Mouse (Mus musculus) hindbrain, embryonic 10.5 days (tissue): ENCODE measurements around the gene Amotl2. TPM values are rescaled to one million over a fixed set of nuclear protein-coding genes. Genes with fewer than 3 reads are reported as not detected.
A peak's percentile ranks its signal among the peaks of the same experiment; 100 is the strongest.

ENCODE experiments used
- DNase-seq: peaks from one replicate; pipeline ENCODE4 v3.0.0-alpha.2; 2017; ENCODE audit warnings: low spot score
- H3K27ac ChIP-seq: fragments of 300-500 bp; sonication (generic); 2 replicates; pipeline ENCODE4 v1.5.1; 2016; ENCODE audit warnings: mild to moderate bottlenecking, moderate library complexity
- H3K27me3 ChIP-seq: fragments of 300-500 bp; sonication (generic); 2 replicates; pipeline ENCODE4 v1.6.1; 2016; ENCODE audit warnings: mild to moderate bottlenecking; ENCODE audit not compliant: poor library complexity, insufficient read depth, severe bottlenecking
- H3K36me3 ChIP-seq: fragments of 300-500 bp; sonication (generic); 2 replicates; pipeline ENCODE4 v1.6.1; 2016; ENCODE audit warnings: mild to moderate bottlenecking, moderate library complexity
- H3K4me1 ChIP-seq: fragments of 300-500 bp; sonication (generic); replicated peaks from 2 replicates; pipeline ENCODE4 v1.6.1; 2016; ENCODE audit warnings: mild to moderate bottlenecking
- H3K4me3 ChIP-seq: fragments of 300-500 bp; sonication (generic); 2 replicates; pipeline ENCODE4 v1.5.1; 2016; ENCODE audit warnings: mild to moderate bottlenecking, moderate library complexity
- H3K9me3 ChIP-seq: fragments of 300-500 bp; sonication (generic); 2 replicates; pipeline ENCODE4 v1.6.1; 2016; ENCODE audit warnings: mild to moderate bottlenecking, moderate library complexity
- WGBS: fragments of 180-500 bp; shearing (Covaris S2); methylation state at CpG from one replicate; pipeline ENCODE4 v1.1.7; 2016; 5-methylcytosine and 5-hydroxymethylcytosine counted together
- polyA plus RNA-seq: library from polyadenylated mRNA; unstranded; fragments of >200 nt; fragmentation: Nextera tagmentation; extraction: Ambion mirVana; gene quantifications from 2 replicates; pipeline ENCODE4 v1.2.1, GENCODE M21; 2016

Amotl2 gene
- polyA plus RNA-seq, 1 experiment from 2014 or later, result 70.1 TPM

GRCm38 (mm10) chr9:102731044-102731471, 14.6 kb downstream of the Amotl2 start:
- no peaks in the 10 kb centered on the region for H3K9me3 ChIP-seq
- H3K27ac ChIP-seq, result no peak overlapping the region
- H3K4me1 ChIP-seq, result peaks cover 47% of the 10 kb centered on the region
- H3K36me3 ChIP-seq, result peaks cover 87% of the 10 kb centered on the region
- H3K27me3 ChIP-seq, result no peaks in the 10 kb centered on the region
- no peak overlapping the region for H3K4me3 ChIP-seq
- DNase-seq, result no peak
- 85% methylated on average over 7 of the region's 7 CpGs for WGBS

DNA sequence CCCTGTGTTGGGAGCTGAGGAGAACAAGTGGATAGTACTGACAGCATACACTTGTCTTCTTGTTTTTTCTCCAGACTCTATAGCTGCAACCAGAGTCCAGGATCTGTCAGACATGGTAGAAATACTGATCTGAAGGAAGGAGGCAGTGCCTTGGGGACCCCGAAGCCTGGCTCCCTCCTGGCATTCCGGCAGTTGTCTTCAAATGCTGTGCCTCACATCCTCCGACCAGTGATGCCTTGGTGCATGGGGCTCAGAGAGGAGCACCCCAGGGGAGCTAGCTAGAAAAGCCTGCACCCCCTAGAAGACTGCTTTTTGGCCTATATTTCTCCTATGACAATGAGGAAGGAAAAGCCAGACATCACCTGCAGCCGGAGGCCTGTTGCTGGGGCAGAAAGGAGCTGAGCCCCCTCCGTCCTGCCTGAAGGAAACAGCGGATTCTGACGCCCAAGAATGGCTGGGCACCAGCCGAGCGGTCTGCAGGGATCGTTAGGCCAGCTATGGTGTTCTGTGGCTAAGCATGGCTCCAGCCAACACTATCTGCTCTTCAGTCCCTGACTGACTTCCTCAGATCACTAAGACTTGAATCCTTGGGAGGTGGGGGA, 15.2 kb downstream of the Amotl2 start:
- H3K9me3 ChIP-seq, result no peaks in the 10 kb centered on the region
- H3K27ac ChIP-seq, result no peak overlapping the region
- 85% methylated on average over 10 of the region's 10 CpGs for WGBS
- H3K4me1 ChIP-seq, result peaks cover 42% of the 10 kb centered on the region
- no peak overlapping the region for H3K4me3 ChIP-seq
- peaks cover 81% of the 10 kb centered on the region for H3K36me3 ChIP-seq
- DNase-seq, result no peak
- no peaks in the 10 kb centered on the region for H3K27me3 ChIP-seq

- no peak for DNase-seq
- Histone ChIP-seq H3K27ac (no peak overlapping the region), H3K4me3 (no peak overlapping the region), H3K9me3 (no peaks in the 10 kb centered on the region), H3K4me1 (peaks cover 35% of the 10 kb centered on the region), H3K27me3 (no peaks in the 10 kb centered on the region), H3K36me3 (peaks cover 74% of the 10 kb centered on the region)
- 74% methylated on average over 5 of the region's 5 CpGs for WGBS
These were observed 15.9 kb downstream of the Amotl2 start for GRCm38 (mm10) chr9:102732326-102732865.

DNA sequence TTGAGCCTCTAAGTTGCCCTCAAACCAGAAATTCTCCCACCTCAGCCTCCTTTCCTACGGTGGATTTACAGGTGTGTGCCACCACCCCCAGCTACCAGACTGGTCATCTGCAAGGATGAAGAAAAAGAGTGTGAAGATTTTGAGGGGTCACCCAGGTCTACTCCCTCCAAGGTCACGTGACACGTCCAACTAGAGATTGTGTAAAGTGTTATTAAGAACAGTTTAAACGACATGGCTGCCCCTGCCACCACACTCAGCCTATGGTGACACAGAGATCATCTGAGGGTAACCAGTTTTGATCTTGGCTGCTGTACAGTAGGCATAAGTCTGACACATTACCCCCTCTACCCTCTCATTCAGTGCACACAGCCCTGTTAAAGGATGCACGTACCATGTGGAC, 17.0 kb downstream of the Amotl2 start:
- Histone ChIP-seq H3K9me3 (no peaks in the 10 kb centered on the region), H3K27ac (no peak overlapping the region), H3K36me3 (peaks cover 63% of the 10 kb centered on the region), H3K27me3 (no peaks in the 10 kb centered on the region), H3K4me1 (peaks cover 29% of the 10 kb centered on the region), H3K4me3 (no peak overlapping the region)
- 93% methylated on average over 5 of the region's 5 CpGs for WGBS
- no peak for DNase-seq

DNA sequence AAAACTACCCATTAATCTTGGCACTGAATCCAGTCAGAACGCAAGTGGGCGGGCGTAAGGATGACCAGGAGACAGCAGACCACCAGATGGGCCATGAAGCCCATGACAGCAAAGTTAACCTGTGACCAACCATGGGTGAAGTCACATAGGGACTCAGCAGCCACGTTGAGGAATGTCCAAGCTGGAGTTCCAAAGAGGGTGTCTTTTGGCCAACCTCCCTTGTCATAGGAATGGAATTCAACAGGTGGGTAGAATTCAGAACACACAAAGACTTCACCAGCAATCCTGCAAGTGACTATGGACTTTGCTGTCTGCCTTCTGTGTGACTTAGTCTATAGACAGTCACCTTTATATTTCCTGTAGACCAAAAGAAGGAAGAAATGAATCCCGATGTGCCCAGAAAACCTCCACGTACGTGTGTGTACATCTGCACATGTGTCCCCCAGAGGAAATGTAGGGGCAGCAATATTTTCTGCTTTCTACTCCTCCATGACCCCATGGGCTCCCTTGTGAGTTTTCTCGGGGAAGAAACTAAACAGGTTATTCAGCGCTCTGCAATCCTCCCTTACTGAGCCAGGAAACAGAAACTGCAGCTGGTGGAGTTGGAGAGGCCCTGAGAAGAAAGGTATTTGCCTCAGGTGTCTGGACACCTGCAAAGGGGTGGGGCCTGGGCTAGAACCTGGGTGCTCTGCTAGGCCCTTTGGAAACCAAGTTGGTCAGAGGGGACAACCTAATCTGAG, 17.7 kb downstream of the Amotl2 start:
- no peak for DNase-seq
- 80% methylated on average over 9 of the region's 9 CpGs for WGBS

GRCm38 (mm10) chr9:102734739-102735075, 18.2 kb downstream of the Amotl2 start:
- no peak for DNase-seq
- no peaks in the 10 kb centered on the region for H3K9me3 ChIP-seq
- no peak overlapping the region for H3K27ac ChIP-seq
- 72% methylated on average over 1 of the region's 1 CpGs for WGBS
- peaks cover 23% of the 10 kb centered on the region for H3K4me1 ChIP-seq
- peaks cover 51% of the 10 kb centered on the region for H3K36me3 ChIP-seq
- no peaks in the 10 kb centered on the region for H3K27me3 ChIP-seq
- no peak overlapping the region for H3K4me3 ChIP-seq

More for the DNA sequence above, 17.7 kb downstream of the Amotl2 start:
- H3K27ac ChIP-seq, result no peak overlapping the region
- no peak overlapping the region for H3K4me3 ChIP-seq
- H3K4me1 ChIP-seq, result peaks cover 24% of the 10 kb centered on the region
- H3K36me3 ChIP-seq, result peaks cover 56% of the 10 kb centered on the region
- H3K9me3 ChIP-seq, result no peaks in the 10 kb centered on the region
- H3K27me3 ChIP-seq, result no peaks in the 10 kb centered on the region

GRCm38 (mm10) chr9:102735231-102735630, 18.8 kb downstream of the Amotl2 start:
- H3K4me1 ChIP-seq, result peaks cover 21% of the 10 kb centered on the region
- no peak overlapping the region for H3K4me3 ChIP-seq
- no peaks in the 10 kb centered on the region for H3K9me3 ChIP-seq
- no peak for DNase-seq
- no peaks in the 10 kb centered on the region for H3K27me3 ChIP-seq
- 86% methylated on average over 3 of the region's 3 CpGs for WGBS
- no peak overlapping the region for H3K27ac ChIP-seq
- peaks cover 45% of the 10 kb centered on the region for H3K36me3 ChIP-seq

DNA sequence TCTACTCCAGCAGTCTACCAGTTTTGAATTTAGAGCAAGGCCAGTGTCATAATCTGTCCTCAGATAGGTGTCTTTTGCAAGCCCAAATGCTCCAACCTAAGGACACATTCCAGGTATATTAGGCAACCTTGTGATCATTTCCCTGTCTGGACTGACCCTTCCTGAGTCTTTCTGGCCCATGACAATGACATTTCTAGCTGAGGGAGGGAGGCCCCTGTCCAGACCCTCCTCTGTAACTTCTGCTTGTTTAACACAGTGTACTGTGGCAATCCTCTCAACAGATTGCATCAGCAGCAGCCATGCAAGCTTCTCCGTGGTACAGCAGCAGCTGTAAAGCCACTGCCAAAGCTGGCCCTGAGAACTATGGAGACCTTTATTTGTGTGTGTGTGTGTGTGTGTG, 19.5 kb downstream of the Amotl2 start:
- H3K9me3 ChIP-seq, result no peaks in the 10 kb centered on the region
- H3K4me3 ChIP-seq, result no peak overlapping the region
- no peaks in the 10 kb centered on the region for H3K27me3 ChIP-seq
- H3K27ac ChIP-seq, result no peak overlapping the region
- WGBS, result 73% methylated on average over 1 of the region's 1 CpGs
- no peak for DNase-seq
- H3K36me3 ChIP-seq, result peaks cover 38% of the 10 kb centered on the region
- peaks cover 17% of the 10 kb centered on the region; the same call in 1 of the 2 replicates for H3K4me1 ChIP-seq

GRCm38 (mm10) chr9:102737405-102737804, 20.9 kb downstream of the Amotl2 start:
- Histone ChIP-seq H3K27me3 (no peaks in the 10 kb centered on the region), H3K4me1 (peaks cover 9% of the 10 kb centered on the region; the same call in 1 of the 2 replicates), H3K9me3 (no peaks in the 10 kb centered on the region), H3K4me3 (no peak overlapping the region), H3K27ac (peak overlapping the region; percentile 35; the same call in 1 of the 2 replicates), H3K36me3 (peaks cover 24% of the 10 kb centered on the region)
- DNase-seq, result no peak
- 35% methylated on average over 1 of the region's 1 CpGs for WGBS

GRCm38 (mm10) chr9:102746753-102747152, 30.3 kb downstream of the Amotl2 start:
- Histone ChIP-seq H3K9me3 (no peaks in the 10 kb centered on the region), H3K4me3 (no peak overlapping the region), H3K27me3 (no peaks in the 10 kb centered on the region), H3K4me1 (peaks cover 11% of the 10 kb centered on the region), H3K27ac (no peak overlapping the region), H3K36me3 (no peaks in the 10 kb centered on the region)
- DNase-seq, result no peak
- WGBS, result 83% methylated on average over 5 of the region's 5 CpGs

DNA sequence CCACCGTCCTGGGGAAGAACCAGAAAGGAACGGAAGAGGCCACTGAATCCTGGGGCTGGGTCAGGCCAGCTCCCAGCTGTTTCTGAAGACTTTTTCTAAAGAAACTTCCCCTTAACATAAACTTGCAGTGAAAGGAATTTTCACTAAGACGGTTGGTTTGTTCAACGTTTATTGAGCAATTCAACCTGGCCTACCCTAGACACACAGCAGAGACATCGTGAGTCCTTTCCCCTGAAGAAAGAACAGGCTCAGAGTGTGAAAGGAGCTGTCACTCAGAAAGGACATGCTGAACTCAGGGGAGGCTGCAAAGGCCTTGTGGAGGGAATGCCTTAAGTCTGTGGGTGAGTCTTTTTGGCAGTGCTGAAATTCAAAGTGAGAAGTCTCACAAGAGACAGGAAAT, 31.4 kb downstream of the Amotl2 start:
- no peak for DNase-seq
- no peaks in the 10 kb centered on the region for H3K27me3 ChIP-seq
- no peak overlapping the region for H3K27ac ChIP-seq
- no peaks in the 10 kb centered on the region for H3K9me3 ChIP-seq
- WGBS, result 41% methylated on average over 5 of the region's 5 CpGs
- H3K4me1 ChIP-seq, result peaks cover 11% of the 10 kb centered on the region
- H3K4me3 ChIP-seq, result no peak overlapping the region
- H3K36me3 ChIP-seq, result no peaks in the 10 kb centered on the region

DNA sequence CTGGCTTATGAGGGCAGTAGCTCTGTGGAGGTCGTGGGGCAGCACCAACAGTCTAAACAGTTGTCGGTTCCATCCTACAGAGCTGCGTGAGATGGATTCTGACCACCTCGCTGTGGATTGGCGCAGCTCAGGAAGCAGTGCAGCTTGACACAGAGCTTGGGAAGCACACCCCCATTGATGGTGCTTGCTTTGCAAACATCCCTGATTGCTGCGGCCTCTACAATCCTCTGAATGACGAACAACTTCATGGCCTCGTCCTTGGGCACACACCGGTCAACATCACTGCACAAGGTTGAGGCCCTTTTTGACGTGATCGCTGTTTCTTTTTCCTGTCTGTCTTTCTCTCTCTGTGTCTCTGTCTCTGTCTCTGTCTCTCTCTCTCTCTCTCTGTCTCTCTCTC, 32.7 kb downstream of the Amotl2 start:
- H3K27me3 ChIP-seq, result no peaks in the 10 kb centered on the region
- H3K4me3 ChIP-seq, result no peak overlapping the region
- H3K36me3 ChIP-seq, result no peaks in the 10 kb centered on the region
- H3K4me1 ChIP-seq, result peaks cover 11% of the 10 kb centered on the region
- WGBS, result 87% methylated on average over 11 of the region's 11 CpGs
- no peak for DNase-seq
- H3K27ac ChIP-seq, result no peak overlapping the region
- H3K9me3 ChIP-seq, result no peaks in the 10 kb centered on the region

- no peaks in the 10 kb centered on the region for H3K9me3 ChIP-seq
- whole genome bisulfite sequencing, result 92% methylated on average over 5 of the region's 5 CpGs
- H3K4me1 ChIP-seq, result peaks cover 19% of the 10 kb centered on the region
- H3K27me3 ChIP-seq, result no peaks in the 10 kb centered on the region
- DNase-seq, result no peak
- no peak overlapping the region for H3K4me3 ChIP-seq
- no peaks in the 10 kb centered on the region for H3K36me3 ChIP-seq
- no peak overlapping the region for H3K27ac ChIP-seq
These were observed 35.3 kb downstream of the Amotl2 start for GRCm38 (mm10) chr9:102751632-102752303.
